In genomic region chr1:138040556-138040955, GRCm38 (mm10) we compare ENCODE assay signal across 12 mouse cellular contexts.
DNase-seq lines count a peak whose midpoint lies in the region; ATAC-seq and TF ChIP-seq lines count a peak whose summit lies in the region.
"Had no signal": no experiment of that assay in that cellular context is flagged by ENCODE, and none has a peak within 500 bp of the region (broad histone marks: within the 10 kb centered on the region; RNA-seq: fewer than 3 reads in every experiment).

No protein-coding gene starts in this region.

- peaks cover 6% of the 10 kb centered on the region; the same call in 1 of the 2 replicates for H3K4me1 ChIP-seq in kidney, embryonic 14.5 days (ENCODE audit: control insufficient read depth, insufficient read depth, low read length)

- intact Hi-C loops in gastrocnemius, adult 2 months (cut with DNase I) = loop anchor here (10.0 kb wide), 2 partner anchors 146 to 706 kb away; no protein-coding TSS in a partner anchor

- no peak overlapping the region for H3K27ac ChIP-seq in kidney, embryonic 14.5 days (ENCODE audit: low read depth, low read length)
- H3K27ac ChIP-seq in gastrocnemius, adult 2 months = no peak overlapping the region
- H3K27ac ChIP-seq: heart, embryonic 13.5 days had no signal

- no peaks in the 10 kb centered on the region for H3K27me3 ChIP-seq in kidney, embryonic 14.5 days (ENCODE audit: control insufficient read depth, insufficient read depth, low read length)
- H3K27me3 ChIP-seq: heart, embryonic 13.5 days had no signal

- H3K9me3 ChIP-seq in kidney, embryonic 14.5 days (ENCODE audit: control insufficient read depth, low read length) = no peaks in the 10 kb centered on the region
- H3K9me3 ChIP-seq: heart, embryonic 13.5 days had no signal

- WGBS in kidney, embryonic 14.5 days = 30% methylated on average over 5 of the region's 5 CpGs

- H3K4me3 ChIP-seq in kidney, embryonic 14.5 days (ENCODE audit: low read length) = no peak overlapping the region
- H3K4me3 ChIP-seq in gastrocnemius, adult 2 months = peak overlapping the region; percentile 23; the same call in 1 of the 2 replicates
- H3K4me3 ChIP-seq: heart, embryonic 13.5 days had no signal

- no peak overlapping the region for H3K4me2 ChIP-seq in kidney, embryonic 14.5 days (replicated peaks; ENCODE audit: low read depth, low read length)
- H3K4me2 ChIP-seq: heart, embryonic 13.5 days had no signal

- no peak for DNase-seq in kidney, adult 11 months
- DNase-seq in urinary bladder, postnatal 36 days (ENCODE audit: low spot score in 2 of 2) = peak; percentile 5 to 12
- no peak for DNase-seq in urinary bladder, postnatal 25 days (ENCODE audit: low spot score)
- peak; percentile 43 for DNase-seq in gastrocnemius, adult 2 months
- no peak for DNase-seq in adrenal gland, adult (ENCODE audit: inconsistent age in 2 of 2, low spot score in 1 of 2)
- no peak for DNase-seq in adrenal gland, adult 2 months
- no peak for DNase-seq in neural tube, embryonic 10.5 days (ENCODE audit: extremely low spot score, low spot score)
- DNase-seq: adrenal gland, postnatal 25 days; cerebellum, adult 9-11 months; lung, postnatal 14 days had no signal

- TF ChIP-seq CTCF in gastrocnemius, adult 2 months (IDR thresholded peaks at IDR 0.05) = no peak

- no peak overlapping the region for H3K9ac ChIP-seq in kidney, embryonic 14.5 days (ENCODE audit: low read depth, low read length)
- H3K9ac ChIP-seq: heart, embryonic 13.5 days had no signal

- no peaks in the 10 kb centered on the region for H3K36me3 ChIP-seq in kidney, embryonic 14.5 days (ENCODE audit: control insufficient read depth, insufficient read depth, low read length)
- H3K36me3 ChIP-seq: heart, embryonic 13.5 days had no signal

- ATAC-seq in kidney, embryonic 14.5 days (ENCODE audit: low FRiP score, low TSS enrichment) = 0 out of 2 replicates have a peak, but pooled peaks have one; percentile 26

Comparison
In these comparisons a context has a peak if more than half of its experiments do, and no peak if none do; other contexts are left out.
1. DNase-seq: peak in urinary bladder, postnatal 36 days (2 of 2) and gastrocnemius, adult 2 months (single experiment); none in kidney, adult 11 months (single experiment), urinary bladder, postnatal 25 days (single experiment), adrenal gland, adult (0 of 2), adrenal gland, adult 2 months (single experiment) and neural tube, embryonic 10.5 days (single experiment).